In the genomic region with DNA sequence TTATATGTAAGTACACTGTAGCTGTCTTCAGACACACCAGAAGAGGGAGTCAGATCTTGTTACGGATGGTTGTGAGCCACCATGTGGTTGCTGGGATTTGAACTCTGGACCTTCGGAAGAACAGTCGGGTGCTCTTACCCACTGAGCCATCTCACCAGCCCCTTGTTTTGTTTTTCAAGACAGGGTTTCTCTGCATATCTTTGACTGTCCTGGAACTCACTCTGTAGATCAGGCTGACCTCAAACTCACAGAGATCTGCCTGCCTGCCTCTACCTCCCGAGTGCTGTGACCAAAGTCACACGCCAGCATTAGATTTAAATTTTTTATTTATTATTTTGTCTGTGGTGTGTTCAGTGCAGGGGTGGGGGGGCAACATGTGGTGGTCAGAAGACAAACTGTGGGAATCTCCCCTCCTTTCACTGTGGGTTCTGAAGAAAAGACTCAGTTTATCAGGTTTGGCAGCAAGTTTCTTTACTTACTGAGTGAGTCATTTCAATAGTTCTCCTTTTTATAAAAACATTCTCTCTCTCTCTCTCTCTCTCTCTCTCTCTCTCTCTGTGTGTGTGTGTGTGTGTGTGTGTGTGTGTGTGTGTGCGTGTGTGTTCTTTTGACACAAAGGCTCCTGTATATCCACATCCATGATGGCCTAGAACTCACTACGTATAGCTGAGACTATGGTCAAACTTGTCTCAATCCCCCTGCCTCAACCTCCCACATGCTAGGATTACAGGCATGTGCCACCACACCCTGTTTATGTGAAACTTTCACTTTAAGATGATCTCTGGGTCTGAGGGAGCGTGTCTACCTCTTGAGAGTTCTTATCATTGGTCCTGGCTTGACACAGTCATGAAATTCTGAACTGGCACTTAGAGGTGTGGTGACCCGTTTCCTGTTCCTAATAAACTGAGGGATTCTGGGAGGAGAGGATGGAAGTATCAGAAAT, we compare ENCODE assay signal across 2 mouse cellular contexts.
TF ChIP-seq lines count a peak whose summit lies in the region.

No protein-coding gene starts in this region.

TF ChIP-seq in CH12.LX, 34 proteins besides CTCF, POLR2A, EP300 and RAD21:
- TF ChIP-seq IRF4 (IDR thresholded peaks at IDR 0.05; ENCODE audit: low read depth, low read length) (peak; percentile 72), TBP (conservative IDR thresholded peaks at IDR 0.05; ENCODE audit: low read depth, low read length) (0 out of 2 replicates have a peak, but pooled peaks have one; percentile 16), BHLHE40 (IDR thresholded peaks at IDR 0.05; ENCODE audit: low read depth, low read length) (0 out of 2 replicates have a peak, but pooled peaks have one; percentile 10), JUND (conservative IDR thresholded peaks at IDR 0.05; ENCODE audit: low read depth, low read length) (peak; percentile 70)

TF ChIP-seq in MEL, 35 proteins besides CTCF, POLR2A, EP300 and RAD21:
- TF ChIP-seq MAX (IDR thresholded peaks at IDR 0.05; ENCODE audit: low read length) = 0 out of 2 replicates have a peak, but pooled peaks have one; percentile 19
- TF ChIP-seq ZNF384 (IDR thresholded peaks at IDR 0.05; ENCODE audit: low read depth, low read length) = 0 out of 2 replicates have a peak, but pooled peaks have one; percentile 3
- TF ChIP-seq HCFC1 (IDR thresholded peaks at IDR 0.05; ENCODE audit: low read depth, low read length) = 0 out of 2 replicates have a peak, but pooled peaks have one; percentile 33
- TF ChIP-seq TBP (IDR thresholded peaks at IDR 0.05; ENCODE audit: low read depth, low read length) = peak; percentile 94
- peak; percentile 31; the same call in 1 of the 2 replicates for TF ChIP-seq MXI1 (IDR thresholded peaks at IDR 0.05; ENCODE audit: low read depth, low read length)
- TF ChIP-seq SIN3A (IDR thresholded peaks at IDR 0.05; ENCODE audit: low read length) = peak; percentile 44; the same call in 1 of the 2 replicates
- TF ChIP-seq JUND (IDR thresholded peaks at IDR 0.05; ENCODE audit: low read depth, low read length) = peak; percentile 99
